Mouse (Mus musculus) liver, embryonic 15.5 days (tissue): ENCODE data around the gene Tbcd. TPM values are rescaled to one million over a fixed set of nuclear protein-coding genes. Genes with fewer than 3 reads are reported as not detected.

Experiments used
- ATAC-seq: fragments of 200-750 bp; cut with Nextera tagmentation; 2 replicates; pipeline ENCODE4 v1.8.0; 2017; ENCODE audit warnings: moderate number of reproducible peaks, mild to moderate bottlenecking, moderate library complexity; ENCODE audit not compliant: insufficient read depth
- H3K27ac ChIP-seq: fragments of 300-500 bp; sonication (generic); replicated peaks from 2 replicates; pipeline ENCODE4 v1.5.1; 2015; ENCODE audit warnings: mild to moderate bottlenecking, inconsistent platforms
- H3K27me3 ChIP-seq: fragments of 300-500 bp; sonication (generic); 2 replicates; pipeline ENCODE4 v1.6.1; 2015; ENCODE audit warnings: mild to moderate bottlenecking, inconsistent platforms
- H3K36me3 ChIP-seq: fragments of 300-500 bp; sonication (generic); replicated peaks from 2 replicates; pipeline ENCODE4 v1.6.1; 2015; ENCODE audit warnings: moderate library complexity, mild to moderate bottlenecking, inconsistent platforms
- H3K4me1 ChIP-seq: fragments of 300-500 bp; sonication (generic); replicated peaks from 2 replicates; pipeline ENCODE4 v1.6.1; 2015; ENCODE audit warnings: inconsistent platforms
- H3K4me2 ChIP-seq: fragments of 300-500 bp; sonication (generic); 2 replicates; pipeline ENCODE4 v1.6.1; 2015; ENCODE audit warnings: moderate library complexity, mild to moderate bottlenecking, inconsistent platforms
- H3K4me3 ChIP-seq: fragments of 300-500 bp; sonication (generic); replicated peaks from 2 replicates; pipeline ENCODE4 v1.5.1; 2015; ENCODE audit warnings: mild to moderate bottlenecking, inconsistent platforms
- H3K9ac ChIP-seq: fragments of 300-500 bp; sonication (generic); 2 replicates; pipeline ENCODE4 v1.6.1; 2015; ENCODE audit warnings: moderate library complexity, mild to moderate bottlenecking, inconsistent platforms
- H3K9me3 ChIP-seq: fragments of 300-500 bp; sonication (generic); replicated peaks from 2 replicates; pipeline ENCODE4 v1.6.1; 2016; ENCODE audit warnings: inconsistent platforms
- WGBS: fragments of 180-500 bp; shearing (Covaris S2); methylation state at CpG from one replicate; pipeline ENCODE4 v1.1.7; 2015; ENCODE audit warnings: mixed read lengths; ENCODE audit not compliant: insufficient replicate concordance; 5-methylcytosine and 5-hydroxymethylcytosine counted together
- polyA plus RNA-seq: library from polyadenylated mRNA; unstranded; fragments of >200 nt; fragmentation: Nextera tagmentation; extraction: Ambion mirVana; gene quantifications from 2 replicates; pipeline ENCODE4 v1.2.1, GENCODE M21; 2015

Tbcd gene
- polyA plus RNA-seq, 1 experiment from 2014 or later = 20.2 TPM

- WGBS = 40% methylated on average over 5 of the region's 5 CpGs
- peak overlapping the region; percentile 96 for H3K27ac ChIP-seq
- no peaks in the 10 kb centered on the region for H3K9me3 ChIP-seq
- ATAC-seq = peak; percentile 83
- H3K9ac ChIP-seq = peak overlapping the region; percentile 29; the same call in 1 of the 2 replicates
- H3K4me1 ChIP-seq = peaks cover 71% of the 10 kb centered on the region
- peaks cover 27% of the 10 kb centered on the region for H3K36me3 ChIP-seq
- H3K27me3 ChIP-seq = no peaks in the 10 kb centered on the region
- H3K4me2 ChIP-seq = peak overlapping the region; percentile 52
- 0 out of 2 replicates have a peak overlapping the region, but pooled peaks have one; percentile 18 for H3K4me3 ChIP-seq
Observed at GRCm38 (mm10) chr11:121543287-121543856, 91.6 kb downstream of the Tbcd start.

- peak; percentile 14; the same call in 1 of the 2 replicates for ATAC-seq
- WGBS = 75% methylated on average over 9 of the region's 9 CpGs
- H3K4me1 ChIP-seq = peaks cover 77% of the 10 kb centered on the region
- peak overlapping the region; percentile 96 for H3K27ac ChIP-seq
- peak overlapping the region; percentile 52 for H3K4me2 ChIP-seq
- 0 out of 2 replicates have a peak overlapping the region, but pooled peaks have one; percentile 18 for H3K4me3 ChIP-seq
- peak overlapping the region; percentile 29; the same call in 1 of the 2 replicates for H3K9ac ChIP-seq
- no peaks in the 10 kb centered on the region for H3K9me3 ChIP-seq
- no peaks in the 10 kb centered on the region for H3K27me3 ChIP-seq
- H3K36me3 ChIP-seq = peaks cover 27% of the 10 kb centered on the region
Observed at GRCm38 (mm10) chr11:121543922-121544321, 92.2 kb downstream of the Tbcd start.

GRCm38 (mm10) chr11:121544755-121545397, 93.1 kb downstream of the Tbcd start:
- Histone ChIP-seq H3K27me3 (no peaks in the 10 kb centered on the region), H3K36me3 (peaks cover 28% of the 10 kb centered on the region), H3K9ac (no peak overlapping the region), H3K4me2 (no peak overlapping the region), H3K9me3 (no peaks in the 10 kb centered on the region), H3K4me3 (no peak overlapping the region), H3K27ac (peak overlapping the region; percentile 96), H3K4me1 (peaks cover 86% of the 10 kb centered on the region)
- ATAC-seq = no peak
- 72% methylated on average over 7 of the region's 7 CpGs for WGBS

- Histone ChIP-seq H3K27ac (peak overlapping the region; percentile 96), H3K9ac (no peak overlapping the region), H3K4me3 (no peak overlapping the region), H3K4me2 (no peak overlapping the region), H3K9me3 (no peaks in the 10 kb centered on the region), H3K36me3 (peaks cover 34% of the 10 kb centered on the region), H3K27me3 (no peaks in the 10 kb centered on the region), H3K4me1 (peaks cover 89% of the 10 kb centered on the region)
- ATAC-seq = no peak
- WGBS = 62% methylated on average over 3 of the region's 3 CpGs
Observed at GRCm38 (mm10) chr11:121545398-121546034, 93.8 kb downstream of the Tbcd start.

- Histone ChIP-seq H3K36me3 (peaks cover 23% of the 10 kb centered on the region), H3K4me3 (peak overlapping the region; percentile 5; the same call in 1 of the 2 replicates), H3K9ac (peak overlapping the region; percentile 28), H3K27me3 (no peaks in the 10 kb centered on the region), H3K9me3 (no peaks in the 10 kb centered on the region), H3K4me1 (peaks cover 90% of the 10 kb centered on the region), H3K4me2 (peak overlapping the region; percentile 60), H3K27ac (peak overlapping the region; percentile 96)
- WGBS = 32% methylated on average over 5 of the region's 5 CpGs
- ATAC-seq = peak; percentile 59
Observed at GRCm38 (mm10) chr11:121547234-121547633, 95.5 kb downstream of the Tbcd start.

- Histone ChIP-seq H3K36me3 (peaks cover 17% of the 10 kb centered on the region; the same call in 1 of the 2 replicates), H3K4me2 (peak overlapping the region; percentile 60), H3K27me3 (no peaks in the 10 kb centered on the region), H3K9ac (peak overlapping the region; percentile 56), H3K4me1 (peaks cover 84% of the 10 kb centered on the region), H3K4me3 (0 out of 2 replicates have a peak overlapping the region, but pooled peaks have one; percentile 7), H3K27ac (peak overlapping the region; percentile 96), H3K9me3 (no peaks in the 10 kb centered on the region)
- 29% methylated on average over 4 of the region's 4 CpGs for WGBS
- peak; percentile 82 for ATAC-seq
Observed at GRCm38 (mm10) chr11:121547925-121548324, 96.2 kb downstream of the Tbcd start.

GRCm38 (mm10) chr11:121548996-121549842, 97.5 kb downstream of the Tbcd start:
- H3K27me3 ChIP-seq = no peaks in the 10 kb centered on the region
- peak overlapping the region; percentile 37 for H3K9ac ChIP-seq
- peak; percentile 25 for ATAC-seq
- peak overlapping the region; percentile 3; the same call in 1 of the 2 replicates for H3K4me3 ChIP-seq
- no peaks in the 10 kb centered on the region for H3K9me3 ChIP-seq
- H3K27ac ChIP-seq = peak overlapping the region; percentile 96
- peaks cover 71% of the 10 kb centered on the region for H3K4me1 ChIP-seq
- peak overlapping the region; percentile 60 for H3K4me2 ChIP-seq
- peaks cover 12% of the 10 kb centered on the region; the same call in 1 of the 2 replicates for H3K36me3 ChIP-seq
- 34% methylated on average over 12 of the region's 12 CpGs for WGBS

- no peaks in the 10 kb centered on the region for H3K27me3 ChIP-seq
- H3K9me3 ChIP-seq = no peaks in the 10 kb centered on the region
- 83% methylated on average over 17 of the region's 17 CpGs for WGBS
- ATAC-seq = no peak
- H3K9ac ChIP-seq = no peak overlapping the region
- H3K27ac ChIP-seq = peak overlapping the region; percentile 96
- H3K36me3 ChIP-seq = peaks cover 12% of the 10 kb centered on the region; the same call in 1 of the 2 replicates
- H3K4me3 ChIP-seq = no peak overlapping the region
- peaks cover 63% of the 10 kb centered on the region for H3K4me1 ChIP-seq
- H3K4me2 ChIP-seq = peak overlapping the region; percentile 60
Observed at GRCm38 (mm10) chr11:121549843-121550647, 98.3 kb downstream of the Tbcd start.

- Histone ChIP-seq H3K4me1 (peaks cover 50% of the 10 kb centered on the region), H3K4me3 (no peak overlapping the region), H3K36me3 (peaks cover 12% of the 10 kb centered on the region; the same call in 1 of the 2 replicates), H3K4me2 (no peak overlapping the region), H3K9me3 (no peaks in the 10 kb centered on the region), H3K9ac (no peak overlapping the region), H3K27me3 (no peaks in the 10 kb centered on the region), H3K27ac (peak overlapping the region; percentile 19)
- ATAC-seq = no peak
- WGBS = 81% methylated on average over 5 of the region's 5 CpGs
Observed at GRCm38 (mm10) chr11:121551206-121551799, 99.6 kb downstream of the Tbcd start.
